Mouse (Mus musculus) kidney, adult 2 months (tissue): ENCODE measurements at regions not wholly inside any gene's neighbourhood (a gene's known extent, or its start where the extent isn't known, plus 50 kb on each side); places are given as distances from the start of the nearest gene placed in this dataset.
A peak's percentile ranks its signal among the peaks of the same experiment; 100 is the strongest.

Experiments used
- CTCF ChIP-seq: fragments of 200-500 bp; conservative IDR thresholded peaks from 2 replicates; pipeline ENCODE4 v1.5.1; 2011; ENCODE audit warnings: low read depth, mild to moderate bottlenecking, control low read depth, low read length, moderate library complexity, mixed read lengths; ENCODE audit not compliant: insufficient read depth, insufficient read length
- POLR2A ChIP-seq: fragments of 200-500 bp; IDR thresholded peaks from one replicate; pipeline ENCODE4 v1.6.1; 2011; ENCODE audit warnings: low read depth, low read length, control low read depth

- TF ChIP-seq CTCF (peak; percentile 23; the same call in 1 of the 2 replicates), POLR2A (no peak)
Observed at GRCm38 (mm10) chr3:111069156-111069555, 818.4 kb upstream of the Prmt6 start.
